Mouse (Mus musculus) midbrain, embryonic 15.5 days (tissue): ENCODE results near the gene Mia2. TPM values are rescaled to one million over a fixed set of nuclear protein-coding genes. Genes with fewer than 3 reads are reported as not detected.

Experiments
- ATAC-seq: fragments of 200-750 bp; cut with Nextera tagmentation; replicated peaks from 2 replicates; pipeline ENCODE4 v1.8.0; 2017; ENCODE audit warnings: moderate TSS enrichment
- H3K27ac ChIP-seq: fragments of 300-500 bp; sonication (generic); 2 replicates; pipeline ENCODE4 v1.5.1; 2015; ENCODE audit warnings: mild to moderate bottlenecking, inconsistent platforms
- H3K27me3 ChIP-seq: fragments of 300-500 bp; sonication (generic); replicated peaks from 2 replicates; pipeline ENCODE4 v1.6.1; 2015; ENCODE audit warnings: inconsistent platforms
- H3K36me3 ChIP-seq: fragments of 300-500 bp; sonication (generic); replicated peaks from 2 replicates; pipeline ENCODE4 v1.6.1; 2015; ENCODE audit warnings: inconsistent platforms
- H3K4me1 ChIP-seq: fragments of 300-500 bp; sonication (generic); 2 replicates; pipeline ENCODE4 v1.6.1; 2015; ENCODE audit warnings: inconsistent platforms
- H3K4me2 ChIP-seq: fragments of 300-500 bp; sonication (generic); 2 replicates; pipeline ENCODE4 v1.6.1; 2015; ENCODE audit warnings: inconsistent platforms, mild to moderate bottlenecking, moderate library complexity
- H3K4me3 ChIP-seq: fragments of 300-500 bp; sonication (generic); 2 replicates; pipeline ENCODE4 v1.5.1; 2015; ENCODE audit warnings: mild to moderate bottlenecking, inconsistent platforms
- H3K9ac ChIP-seq: fragments of 300-500 bp; sonication (generic); 2 replicates; pipeline ENCODE4 v1.6.1; 2015; ENCODE audit warnings: mild to moderate bottlenecking, inconsistent platforms
- H3K9me3 ChIP-seq: fragments of 300-500 bp; sonication (generic); 2 replicates; pipeline ENCODE4 v1.6.1; 2016; ENCODE audit warnings: inconsistent platforms
- WGBS: fragments of 180-500 bp; shearing (Covaris S2); methylation state at CpG from one replicate; pipeline ENCODE4 v1.1.7; 2015; ENCODE audit warnings: mixed read lengths; 5-methylcytosine and 5-hydroxymethylcytosine counted together
- polyA plus RNA-seq: library from polyadenylated mRNA; unstranded; fragments of >200 nt; fragmentation: Nextera tagmentation; extraction: Ambion mirVana; gene quantifications from 2 replicates; pipeline ENCODE4 v1.2.1, GENCODE M21; 2015

The Mia2 gene
- polyA plus RNA-seq, 1 experiment from 2014 or later = 30.7 TPM

GRCm38 (mm10) chr12:59133437-59133999 is 37.9 kb downstream of the Mia2 start:
- 90% methylated on average over 10 of the region's 10 CpGs for WGBS
- Histone ChIP-seq H3K4me1 (peaks cover 31% of the 10 kb centered on the region), H3K9me3 (no peaks in the 10 kb centered on the region), H3K36me3 (no peaks in the 10 kb centered on the region), H3K9ac (no peak overlapping the region), H3K27ac (no peak overlapping the region), H3K4me2 (no peak overlapping the region), H3K4me3 (no peak overlapping the region), H3K27me3 (no peaks in the 10 kb centered on the region)
- ATAC-seq = no peak

- WGBS = 94% methylated on average over 4 of the region's 4 CpGs
- no peak for ATAC-seq
- H3K27me3 ChIP-seq = no peaks in the 10 kb centered on the region
- no peak overlapping the region for H3K27ac ChIP-seq
- no peaks in the 10 kb centered on the region for H3K9me3 ChIP-seq
- no peak overlapping the region for H3K4me2 ChIP-seq
- peaks cover 8% of the 10 kb centered on the region; the same call in 1 of the 2 replicates for H3K36me3 ChIP-seq
- H3K9ac ChIP-seq = no peak overlapping the region
- peaks cover 19% of the 10 kb centered on the region for H3K4me1 ChIP-seq
- H3K4me3 ChIP-seq = no peak overlapping the region
Measured at GRCm38 (mm10) chr12:59135096-59135495, 39.5 kb downstream of the Mia2 start.

GRCm38 (mm10) chr12:59135533-59136300 is 40.1 kb downstream of the Mia2 start:
- H3K36me3 ChIP-seq = peaks cover 8% of the 10 kb centered on the region; the same call in 1 of the 2 replicates
- WGBS = 93% methylated on average over 13 of the region's 13 CpGs
- H3K4me3 ChIP-seq = no peak overlapping the region
- H3K9ac ChIP-seq = no peak overlapping the region
- peaks cover 15% of the 10 kb centered on the region for H3K4me1 ChIP-seq
- no peak for ATAC-seq
- no peaks in the 10 kb centered on the region for H3K27me3 ChIP-seq
- no peaks in the 10 kb centered on the region for H3K9me3 ChIP-seq
- H3K27ac ChIP-seq = no peak overlapping the region
- no peak overlapping the region for H3K4me2 ChIP-seq

GRCm38 (mm10) chr12:59137031-59137430 is 41.4 kb downstream of the Mia2 start:
- Histone ChIP-seq H3K9me3 (no peaks in the 10 kb centered on the region), H3K9ac (no peak overlapping the region), H3K27me3 (no peaks in the 10 kb centered on the region), H3K4me3 (no peak overlapping the region), H3K4me2 (no peak overlapping the region), H3K27ac (no peak overlapping the region), H3K36me3 (peaks cover 14% of the 10 kb centered on the region; the same call in 1 of the 2 replicates), H3K4me1 (peaks cover 13% of the 10 kb centered on the region)
- ATAC-seq = no peak
- WGBS = 76% methylated on average over 6 of the region's 6 CpGs

GRCm38 (mm10) chr12:59139372-59139771 is 43.8 kb downstream of the Mia2 start:
- no peaks in the 10 kb centered on the region for H3K9me3 ChIP-seq
- no peaks in the 10 kb centered on the region for H3K27me3 ChIP-seq
- no peak overlapping the region for H3K4me2 ChIP-seq
- H3K9ac ChIP-seq = no peak overlapping the region
- H3K27ac ChIP-seq = no peak overlapping the region
- no peak overlapping the region for H3K4me3 ChIP-seq
- H3K36me3 ChIP-seq = peaks cover 14% of the 10 kb centered on the region; the same call in 1 of the 2 replicates
- WGBS = 90% methylated on average over 2 of the region's 2 CpGs
- no peak for ATAC-seq
- no peaks in the 10 kb centered on the region for H3K4me1 ChIP-seq

GRCm38 (mm10) chr12:59145130-59145529 is 49.5 kb downstream of the Mia2 start:
- Histone ChIP-seq H3K4me1 (no peaks in the 10 kb centered on the region), H3K9ac (no peak overlapping the region), H3K4me2 (no peak overlapping the region), H3K27me3 (no peaks in the 10 kb centered on the region), H3K27ac (no peak overlapping the region), H3K9me3 (no peaks in the 10 kb centered on the region), H3K4me3 (no peak overlapping the region), H3K36me3 (peaks cover 32% of the 10 kb centered on the region; the same call in 1 of the 2 replicates)
- ATAC-seq = no peak

GRCm38 (mm10) chr12:59149691-59150090 is 54.1 kb downstream of the Mia2 start:
- H3K4me1 ChIP-seq = no peaks in the 10 kb centered on the region
- no peak overlapping the region for H3K4me3 ChIP-seq
- no peaks in the 10 kb centered on the region for H3K9me3 ChIP-seq
- ATAC-seq = no peak
- no peak overlapping the region for H3K27ac ChIP-seq
- peaks cover 32% of the 10 kb centered on the region for H3K36me3 ChIP-seq
- H3K27me3 ChIP-seq = no peaks in the 10 kb centered on the region
- 93% methylated on average over 4 of the region's 4 CpGs for WGBS
- no peak overlapping the region for H3K4me2 ChIP-seq
- no peak overlapping the region for H3K9ac ChIP-seq

- Histone ChIP-seq H3K4me3 (no peak overlapping the region), H3K4me1 (no peaks in the 10 kb centered on the region), H3K9me3 (no peaks in the 10 kb centered on the region), H3K27me3 (no peaks in the 10 kb centered on the region), H3K4me2 (no peak overlapping the region), H3K36me3 (peaks cover 17% of the 10 kb centered on the region), H3K27ac (no peak overlapping the region), H3K9ac (no peak overlapping the region)
- WGBS = 52% methylated on average over 2 of the region's 2 CpGs
- ATAC-seq = no peak
Measured at GRCm38 (mm10) chr12:59161091-59161490, 65.5 kb downstream of the Mia2 start.

GRCm38 (mm10) chr12:59162797-59163196 is 67.2 kb downstream of the Mia2 start:
- H3K9me3 ChIP-seq = no peaks in the 10 kb centered on the region
- H3K4me1 ChIP-seq = no peaks in the 10 kb centered on the region
- no peak overlapping the region for H3K4me3 ChIP-seq
- no peak overlapping the region for H3K9ac ChIP-seq
- no peak for ATAC-seq
- WGBS = 92% methylated on average over 2 of the region's 2 CpGs
- no peaks in the 10 kb centered on the region for H3K27me3 ChIP-seq
- peaks cover 17% of the 10 kb centered on the region for H3K36me3 ChIP-seq
- H3K4me2 ChIP-seq = no peak overlapping the region
- no peak overlapping the region for H3K27ac ChIP-seq

GRCm38 (mm10) chr12:59164522-59164921 is 68.9 kb downstream of the Mia2 start:
- no peaks in the 10 kb centered on the region for H3K9me3 ChIP-seq
- no peaks in the 10 kb centered on the region for H3K4me1 ChIP-seq
- no peak overlapping the region for H3K4me3 ChIP-seq
- H3K36me3 ChIP-seq = peaks cover 12% of the 10 kb centered on the region
- no peak overlapping the region for H3K9ac ChIP-seq
- no peaks in the 10 kb centered on the region for H3K27me3 ChIP-seq
- no peak overlapping the region for H3K4me2 ChIP-seq
- 94% methylated on average over 6 of the region's 6 CpGs for WGBS
- no peak overlapping the region for H3K27ac ChIP-seq
- no peak for ATAC-seq

- no peak overlapping the region for H3K9ac ChIP-seq
- 87% methylated on average over 4 of the region's 4 CpGs for WGBS
- no peak for ATAC-seq
Measured at GRCm38 (mm10) chr12:59166557-59166956, 71.0 kb downstream of the Mia2 start.

GRCm38 (mm10) chr12:59169935-59170334 is 74.3 kb downstream of the Mia2 start:
- no peak for ATAC-seq
- Histone ChIP-seq H3K9ac (no peak overlapping the region), H3K4me3 (no peak overlapping the region), H3K36me3 (peaks cover 21% of the 10 kb centered on the region; the same call in 1 of the 2 replicates), H3K27me3 (no peaks in the 10 kb centered on the region), H3K27ac (no peak overlapping the region), H3K9me3 (no peaks in the 10 kb centered on the region), H3K4me2 (no peak overlapping the region), H3K4me1 (no peaks in the 10 kb centered on the region)
- WGBS = 92% methylated on average over 4 of the region's 4 CpGs

More at GRCm38 (mm10) chr12:59166557-59166956, 71.0 kb downstream of the Mia2 start:
- H3K27ac ChIP-seq = no peak overlapping the region
- H3K4me3 ChIP-seq = no peak overlapping the region
- no peaks in the 10 kb centered on the region for H3K27me3 ChIP-seq
- no peak overlapping the region for H3K4me2 ChIP-seq
- H3K4me1 ChIP-seq = no peaks in the 10 kb centered on the region
- peaks cover 19% of the 10 kb centered on the region for H3K36me3 ChIP-seq
- no peaks in the 10 kb centered on the region for H3K9me3 ChIP-seq

GRCm38 (mm10) chr12:59177814-59178213 is 82.2 kb downstream of the Mia2 start:
- no peak overlapping the region for H3K4me3 ChIP-seq
- H3K9ac ChIP-seq = no peak overlapping the region
- no peak overlapping the region for H3K27ac ChIP-seq
- no peak overlapping the region for H3K4me2 ChIP-seq
- H3K36me3 ChIP-seq = peaks cover 38% of the 10 kb centered on the region
- no peak for ATAC-seq
- 90% methylated on average over 3 of the region's 3 CpGs for WGBS
- H3K27me3 ChIP-seq = no peaks in the 10 kb centered on the region
- H3K4me1 ChIP-seq = no peaks in the 10 kb centered on the region
- H3K9me3 ChIP-seq = no peaks in the 10 kb centered on the region
